Mouse (Mus musculus): ENCODE results near the gene Fmnl2.

- TF ChIP-seq CTCF (IDR thresholded peaks at IDR 0.05; ENCODE audit: low read depth, low read length) = no peak
- TF ChIP-seq POLR2A (IDR thresholded peaks at IDR 0.05; ENCODE audit: extremely low read depth, insufficient read depth, low read length) = no peak
These were observed 203.8 kb downstream of the Fmnl2 start for GRCm38 (mm10) chr2:53061363-53062000.

Data from liver, adult 2 months (tissue).